17 mouse cellular contexts compared by ENCODE assay signal in the genomic region with DNA sequence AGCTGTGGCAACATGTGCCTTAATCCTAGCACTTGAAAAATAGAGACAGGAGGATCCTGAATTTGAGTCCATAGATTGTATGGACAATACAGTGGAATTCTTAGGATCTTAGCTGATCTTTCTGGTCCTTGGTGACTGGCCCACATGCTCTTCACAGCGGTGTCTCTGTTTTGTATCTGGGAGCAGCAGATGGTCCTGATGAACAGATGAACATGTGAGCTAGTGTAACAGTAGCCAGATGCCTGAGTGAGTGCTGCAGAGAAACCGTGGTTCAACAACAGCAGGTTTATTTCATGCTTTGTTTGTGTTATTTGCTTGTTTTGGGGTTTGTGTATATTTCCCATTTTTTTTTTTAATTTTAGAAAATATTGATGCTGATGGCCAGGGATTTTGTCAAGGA. TPM values are rescaled to one million over a fixed set of nuclear protein-coding genes. Genes with fewer than 3 reads are reported as not detected.
DNase-seq lines count a peak whose midpoint lies in the region; ATAC-seq lines count a peak whose summit lies in the region.
"Had no signal": no experiment of that assay in that cellular context is flagged by ENCODE, and none has a peak within 500 bp of the region (broad histone marks: within the 10 kb centered on the region; RNA-seq: fewer than 3 reads in every experiment).

No protein-coding gene starts in this region.

- H3K36me3 ChIP-seq in embryonic facial prominence, embryonic 11.5 days (replicated peaks; ENCODE audit: control insufficient read depth, insufficient read depth, low read depth, low read length) = no peaks in the 10 kb centered on the region; the same call in 1 of the 2 replicates
- peaks cover 21% of the 10 kb centered on the region for H3K36me3 ChIP-seq in embryonic facial prominence, embryonic 10.5 days (replicated peaks)

- peak; percentile 28 for DNase-seq in embryonic facial prominence, embryonic 11.5 days (ENCODE audit: low spot score)
- no peak for DNase-seq in embryonic facial prominence, embryonic 10.5 days (ENCODE audit: low spot score)
- DNase-seq in layer of hippocampus, adult 9-11 months = peak; percentile 38
- DNase-seq in layer of hippocampus, adult 9-10 months (ENCODE audit: low spot score) = no peak
- peak; percentile 85 for DNase-seq in cerebellum, adult 9-10 months
- DNase-seq in thymus, postnatal 0 days (ENCODE audit: low spot score) = no peak
- DNase-seq in heart, adult 9 months (ENCODE audit: low spot score in 2 of 2) = no peak
- DNase-seq: gastrocnemius, postnatal 36 days; heart, postnatal 4 days; right cerebral cortex, adult 18-20 months; thymus, postnatal 14 days had no signal

- H3K4me1 ChIP-seq in embryonic facial prominence, embryonic 11.5 days (ENCODE audit: control insufficient read depth, insufficient read depth, low read length) = no peaks in the 10 kb centered on the region; the same call in 1 of the 2 replicates
- peaks cover 18% of the 10 kb centered on the region for H3K4me1 ChIP-seq in embryonic facial prominence, embryonic 10.5 days

- no peak overlapping the region for H3K4me3 ChIP-seq in embryonic facial prominence, embryonic 11.5 days (ENCODE audit: low read depth, low read length)
- no peak overlapping the region for H3K4me3 ChIP-seq in embryonic facial prominence, embryonic 10.5 days
- H3K4me3 ChIP-seq: embryonic facial prominence, embryonic 15.5 days; heart, embryonic 13.5 days; layer of hippocampus, adult 2 months had no signal

- H3K27me3 ChIP-seq in embryonic facial prominence, embryonic 11.5 days (ENCODE audit: control insufficient read depth, insufficient read depth, low read length) = no peaks in the 10 kb centered on the region
- H3K27me3 ChIP-seq in embryonic facial prominence, embryonic 10.5 days (replicated peaks; ENCODE audit: low read depth, poor library complexity, severe bottlenecking) = no peaks in the 10 kb centered on the region
- H3K27me3 ChIP-seq: embryonic facial prominence, embryonic 15.5 days had no signal

- ATAC-seq in embryonic facial prominence, embryonic 11.5 days (replicated peaks; ENCODE audit: insufficient number of reproducible peaks, low FRiP score, low TSS enrichment, low read depth) = no peak
- ATAC-seq: intestine, embryonic 16.5 days had no signal

- H3K27ac ChIP-seq in embryonic facial prominence, embryonic 11.5 days (replicated peaks; ENCODE audit: low read depth, low read length) = no peak overlapping the region
- no peak overlapping the region for H3K27ac ChIP-seq in embryonic facial prominence, embryonic 10.5 days (replicated peaks)
- H3K27ac ChIP-seq: embryonic facial prominence, embryonic 15.5 days; heart, embryonic 13.5 days; kidney, postnatal 0 days; layer of hippocampus, adult 2 months had no signal

- no peaks in the 10 kb centered on the region for H3K9me3 ChIP-seq in embryonic facial prominence, embryonic 11.5 days (replicated peaks; ENCODE audit: control insufficient read depth, low read length)
- no peaks in the 10 kb centered on the region for H3K9me3 ChIP-seq in embryonic facial prominence, embryonic 10.5 days
- H3K9me3 ChIP-seq: embryonic facial prominence, embryonic 15.5 days; heart, embryonic 13.5 days had no signal

- no peak overlapping the region for H3K4me2 ChIP-seq in embryonic facial prominence, embryonic 11.5 days (ENCODE audit: low read depth, low read length)
- H3K4me2 ChIP-seq: embryonic facial prominence, embryonic 15.5 days; heart, embryonic 13.5 days; midbrain, embryonic 11.5 days had no signal

- H3K9ac ChIP-seq in embryonic facial prominence, embryonic 11.5 days (replicated peaks; ENCODE audit: low read length) = no peak overlapping the region
- H3K9ac ChIP-seq: embryonic facial prominence, embryonic 15.5 days; heart, embryonic 13.5 days had no signal

- WGBS in embryonic facial prominence, embryonic 11.5 days = 51% methylated on average over 2 of the region's 2 CpGs
- WGBS in embryonic facial prominence, embryonic 10.5 days = 74% methylated on average over 2 of the region's 2 CpGs

RNA-seq across cellular contexts. Expression of a gene that starts 37.3 kb away (rescaled TPM):
- 59.7 and 76.1 TPM in 2 replicates for polyA plus RNA-seq in embryonic facial prominence, embryonic 11.5 days (2014; fragmentation: Nextera tagmentation; extraction: Ambion mirVana)
- 54.0 and 55.7 TPM in 2 replicates for polyA plus RNA-seq in embryonic facial prominence, embryonic 10.5 days (2016; fragmentation: Nextera tagmentation; extraction: Ambion mirVana)
- 43.3 and 54.9 TPM in 2 replicates for polyA plus RNA-seq in thymus, postnatal 0 days (2015; fragmentation: Nextera tagmentation; extraction: Ambion mirVana)

RNA-seq across cellular contexts. Expression of a gene that starts 50.9 kb away (rescaled TPM):
- polyA plus RNA-seq in embryonic facial prominence, embryonic 11.5 days (2014; fragmentation: Nextera tagmentation; extraction: Ambion mirVana) = 26.6 and 30.9 TPM in 2 replicates
- 18.5 and 19.4 TPM in 2 replicates for polyA plus RNA-seq in embryonic facial prominence, embryonic 10.5 days (2016; fragmentation: Nextera tagmentation; extraction: Ambion mirVana)
- polyA plus RNA-seq in thymus, postnatal 0 days (2015; fragmentation: Nextera tagmentation; extraction: Ambion mirVana) = 0.60 and 0.94 TPM in 2 replicates

Comparison
In these comparisons a context has a peak if more than half of its experiments do, and no peak if none do; other contexts are left out.
1. DNase-seq: peak in embryonic facial prominence, embryonic 11.5 days (single experiment), layer of hippocampus, adult 9-11 months (single experiment) and cerebellum, adult 9-10 months (single experiment); none in embryonic facial prominence, embryonic 10.5 days (single experiment), layer of hippocampus, adult 9-10 months (single experiment), thymus, postnatal 0 days (single experiment) and heart, adult 9 months (0 of 2).
2. RNA of a gene that starts 50.9 kb away (polyA plus RNA-seq): 26.6 to 30.9 TPM in embryonic facial prominence, embryonic 11.5 days and 18.5 to 19.4 TPM in embryonic facial prominence, embryonic 10.5 days; 0.60 to 0.94 TPM in thymus, postnatal 0 days; every median in the first group is over 10 times any median in the second.